Mouse (Mus musculus): ENCODE results near the gene Hoxc8.

Hoxc8 gene

DNA sequence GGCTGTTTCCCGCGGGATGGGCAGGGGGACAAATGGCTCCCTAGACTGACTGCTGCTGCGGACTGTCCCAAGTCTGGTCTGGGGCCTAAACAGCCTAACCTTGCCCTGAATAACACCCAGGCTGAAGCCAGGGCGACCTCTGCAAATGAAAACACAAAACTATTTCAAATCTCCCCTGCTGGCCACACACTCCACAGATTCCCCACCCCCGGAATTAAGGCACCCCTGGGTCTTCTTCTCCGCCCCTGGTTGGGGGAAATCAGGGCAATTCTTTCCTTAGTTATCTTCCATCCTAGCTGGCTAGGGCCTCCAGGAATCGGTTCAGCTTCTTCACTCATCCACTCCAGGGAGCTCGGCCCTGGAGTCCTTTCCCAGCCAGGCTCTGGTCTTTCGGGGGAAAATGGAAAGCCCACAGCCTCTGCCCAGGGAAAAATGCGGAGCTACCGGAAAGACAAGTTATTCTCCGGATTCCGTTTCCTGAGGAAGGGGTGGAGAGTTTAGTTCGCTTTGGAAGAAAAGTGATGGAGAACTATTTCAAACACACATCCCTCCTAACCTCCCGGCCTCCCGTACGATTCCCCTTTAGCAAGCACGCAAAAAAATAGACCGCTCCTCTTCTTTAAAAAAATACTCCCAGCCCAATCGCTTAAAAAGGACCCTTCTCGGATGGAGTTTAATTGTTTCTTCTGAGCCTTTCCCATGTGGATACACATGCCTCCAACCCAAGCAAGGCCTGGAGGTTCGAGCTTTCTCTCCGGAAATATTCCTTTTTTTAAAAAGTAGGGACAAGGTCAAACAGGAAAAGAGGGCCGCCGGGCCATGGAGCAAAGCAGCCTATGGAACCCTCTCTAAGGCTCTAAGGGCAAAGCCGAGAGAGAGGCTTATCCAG is 25.2 kb upstream of the Hoxc8 start:
- DNase-seq (ENCODE audit: low spot score in 2 of 2), result no peak

- DNase-seq (ENCODE audit: low spot score in 2 of 2), result peak in 1 of 2 experiments; percentile 23
Measured at GRCm38 (mm10) chr15:102965892-102966775, 24.3 kb upstream of the Hoxc8 start.

DNA sequence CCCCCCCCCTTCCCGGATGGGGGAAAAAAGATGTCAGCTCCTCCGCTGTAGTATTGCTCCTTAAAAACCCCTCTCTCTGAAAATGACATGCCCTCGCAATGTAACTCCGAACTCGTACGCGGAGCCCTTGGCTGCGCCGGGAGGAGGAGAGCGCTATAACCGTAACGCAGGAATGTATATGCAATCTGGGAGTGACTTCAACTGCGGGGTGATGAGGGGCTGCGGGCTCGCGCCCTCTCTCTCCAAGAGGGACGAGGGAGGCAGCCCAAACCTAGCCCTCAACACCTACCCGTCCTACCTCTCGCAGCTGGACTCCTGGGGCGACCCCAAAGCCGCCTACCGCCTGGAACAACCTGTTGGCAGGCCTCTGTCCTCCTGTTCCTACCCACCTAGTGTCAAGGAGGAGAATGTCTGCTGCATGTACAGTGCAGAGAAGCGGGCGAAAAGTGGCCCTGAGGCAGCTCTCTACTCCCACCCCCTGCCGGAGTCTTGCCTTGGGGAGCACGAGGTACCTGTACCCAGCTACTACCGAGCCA is 23.6 kb upstream of the Hoxc8 start, which contains the start of gene Hoxc10:
Gene Hoxc10 (plus strand): TSS at position 21 of the 536 bp plus-strand sequence.
- DNase-seq (ENCODE audit: low spot score in 2 of 2), result no peak

GRCm38 (mm10) chr15:102967312-102967510 is 23.2 kb upstream of the Hoxc8 start, which contains the start of gene Hoxc5:
Hoxc5 (plus strand) TSS chr15:102967443.
- no peak for DNase-seq (ENCODE audit: low spot score in 2 of 2)

DNA sequence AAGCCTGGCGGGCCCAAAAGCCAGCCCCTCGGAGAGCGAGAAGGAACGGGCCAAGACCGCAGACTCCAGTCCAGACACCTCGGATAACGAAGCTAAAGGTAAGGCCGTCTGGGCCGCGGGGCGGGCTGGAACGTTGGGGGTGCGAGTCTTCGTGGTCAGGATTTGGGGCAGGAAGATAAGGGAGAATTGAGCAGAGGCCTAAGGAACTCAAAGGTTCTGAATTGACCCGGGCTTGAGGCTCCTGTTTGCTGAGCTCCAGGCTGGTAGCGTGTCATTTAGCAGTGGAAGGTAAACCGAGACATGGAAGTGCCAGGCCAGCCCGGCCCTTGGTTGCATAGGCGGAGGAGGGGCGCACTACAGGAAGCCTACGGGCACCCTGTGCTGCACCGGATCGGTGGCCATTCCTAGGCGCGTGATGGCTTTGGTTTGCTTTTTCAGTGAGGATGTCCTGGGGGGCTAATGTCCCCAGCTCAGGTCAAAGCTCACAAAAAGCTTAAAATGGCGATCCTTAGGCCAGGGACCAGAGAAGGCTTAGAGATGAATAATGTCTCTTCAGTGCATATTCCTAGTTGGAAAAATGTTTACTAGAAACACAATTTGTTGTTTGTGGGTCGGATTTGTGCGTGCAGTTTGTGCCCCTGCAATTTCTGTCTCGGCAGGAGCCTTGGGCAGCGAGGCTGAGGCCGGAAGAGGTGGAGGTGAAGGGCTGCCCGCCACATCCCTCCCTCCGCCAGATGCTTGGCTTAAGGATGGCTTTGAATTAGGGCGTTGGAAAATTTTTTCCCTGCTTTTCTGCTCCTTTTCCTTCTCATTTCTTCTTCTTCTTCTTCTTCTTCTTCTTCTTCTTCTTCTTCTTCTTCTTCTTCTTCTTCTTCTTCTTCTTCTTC is 22.7 kb upstream of the Hoxc8 start:
- DNase-seq (ENCODE audit: low spot score in 2 of 2), result no peak

DNA sequence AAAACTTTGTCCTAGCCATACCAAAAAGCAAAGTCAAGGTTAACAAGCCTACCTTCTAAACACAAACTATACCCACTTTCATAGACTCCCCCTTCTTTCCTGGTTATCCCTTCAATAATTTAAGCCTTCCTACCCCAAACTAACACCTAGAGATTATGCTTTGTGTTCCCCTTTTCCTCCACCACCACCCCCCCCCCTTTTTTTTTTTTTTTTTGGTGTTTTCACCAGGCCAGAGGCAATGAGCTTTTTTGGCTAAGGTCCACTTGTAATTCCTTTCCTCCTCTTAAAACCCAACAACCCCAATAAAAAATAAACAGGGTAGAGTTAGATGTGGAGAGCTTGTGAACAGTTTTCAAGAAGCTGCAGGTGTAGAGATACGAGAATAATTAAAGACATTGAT is 21.1 kb upstream of the Hoxc8 start:
- DNase-seq (ENCODE audit: low spot score in 2 of 2), result no peak

DNA sequence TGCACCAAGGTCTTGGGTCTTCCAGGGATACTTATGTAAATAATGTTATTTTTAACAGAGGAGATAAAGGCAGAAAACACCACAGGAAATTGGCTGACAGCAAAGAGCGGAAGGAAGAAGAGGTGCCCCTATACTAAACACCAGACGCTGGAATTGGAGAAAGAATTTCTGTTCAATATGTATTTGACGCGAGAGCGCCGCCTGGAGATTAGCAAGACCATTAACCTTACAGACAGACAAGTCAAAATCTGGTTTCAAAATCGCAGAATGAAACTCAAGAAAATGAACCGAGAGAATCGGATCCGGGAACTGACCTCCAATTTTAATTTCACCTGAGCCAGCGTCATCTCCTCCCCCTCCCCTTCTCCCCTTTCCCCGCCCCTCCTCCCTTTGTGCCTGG is 19.7 kb upstream of the Hoxc8 start:
- no peak for DNase-seq (ENCODE audit: low spot score in 2 of 2)

- DNase-seq (ENCODE audit: low spot score in 2 of 2), result no peak
Measured at GRCm38 (mm10) chr15:102972254-102972653, 18.2 kb upstream of the Hoxc8 start.

- no peak for DNase-seq (ENCODE audit: low spot score in 2 of 2)
Measured at GRCm38 (mm10) chr15:102972753-102973152, 17.7 kb upstream of the Hoxc8 start.

DNA sequence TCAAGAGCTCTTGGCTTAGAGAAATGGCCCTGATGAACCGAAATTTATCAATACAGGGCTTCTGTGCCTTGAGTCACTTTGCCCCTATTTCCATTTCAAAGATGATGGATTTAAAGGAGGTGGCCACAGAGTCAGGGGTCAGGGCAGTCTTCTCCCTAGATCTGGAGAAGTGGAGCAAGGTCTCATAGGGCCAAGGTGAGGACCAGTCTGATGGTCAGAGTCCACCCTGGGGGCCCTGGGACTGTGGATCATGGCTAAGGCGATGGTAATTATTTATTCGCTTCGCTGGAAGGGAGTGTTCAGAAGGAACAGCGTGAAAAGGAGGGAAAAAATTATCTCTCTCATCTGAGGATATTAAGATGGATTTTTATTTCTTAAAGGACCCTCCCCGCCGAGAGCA is 15.4 kb upstream of the Hoxc8 start:
- DNase-seq (ENCODE audit: low spot score in 2 of 2), result no peak

DNA sequence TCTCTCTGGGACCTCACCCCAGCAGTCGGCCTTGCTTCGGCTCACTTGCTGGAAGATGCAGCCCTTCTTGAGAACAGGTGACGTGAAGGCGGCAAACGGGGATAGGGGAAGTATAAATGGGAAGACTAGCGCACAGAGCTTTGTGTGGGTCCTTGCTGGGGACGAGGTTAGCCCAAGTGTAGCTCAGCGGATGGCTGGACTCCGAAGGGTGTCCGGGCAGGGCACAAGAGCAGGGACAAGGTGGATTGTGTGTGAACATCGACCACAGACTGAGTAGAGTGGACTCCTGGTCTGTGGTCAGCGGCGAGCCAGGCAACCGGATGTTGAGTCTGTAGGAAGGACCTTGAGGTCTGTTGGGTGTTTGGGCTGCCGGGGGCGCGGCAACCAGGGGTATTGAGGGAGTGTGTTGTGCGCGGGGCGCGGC is 14.7 kb upstream of the Hoxc8 start:
- no peak for DNase-seq (ENCODE audit: low spot score in 2 of 2)

DNA sequence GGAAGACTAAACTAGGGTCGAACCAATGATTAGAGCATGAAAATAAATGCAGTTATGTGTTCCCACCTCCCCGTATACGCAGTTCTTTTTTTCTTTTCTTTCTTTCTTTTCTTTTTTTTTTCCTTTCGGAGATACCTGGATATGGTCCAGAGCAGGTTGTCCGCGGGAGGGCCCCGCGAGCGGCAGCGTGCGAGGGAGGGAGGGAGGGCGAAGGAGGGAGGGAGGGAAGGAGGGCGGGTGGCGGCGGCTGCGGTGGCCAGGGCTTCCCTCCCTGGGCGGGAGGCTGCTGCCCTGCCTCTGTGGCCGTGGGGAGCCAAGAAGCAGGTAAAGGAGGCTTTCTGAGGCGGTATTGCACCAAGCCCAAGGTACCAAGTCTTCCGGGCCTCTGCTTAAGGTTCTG is 14.2 kb upstream of the Hoxc8 start, which contains the start of gene Hoxc9:
Gene Hoxc9 (plus strand): TSS at position 269 of the 400 bp plus-strand sequence.
- DNase-seq (ENCODE audit: low spot score in 2 of 2), result no peak

DNA sequence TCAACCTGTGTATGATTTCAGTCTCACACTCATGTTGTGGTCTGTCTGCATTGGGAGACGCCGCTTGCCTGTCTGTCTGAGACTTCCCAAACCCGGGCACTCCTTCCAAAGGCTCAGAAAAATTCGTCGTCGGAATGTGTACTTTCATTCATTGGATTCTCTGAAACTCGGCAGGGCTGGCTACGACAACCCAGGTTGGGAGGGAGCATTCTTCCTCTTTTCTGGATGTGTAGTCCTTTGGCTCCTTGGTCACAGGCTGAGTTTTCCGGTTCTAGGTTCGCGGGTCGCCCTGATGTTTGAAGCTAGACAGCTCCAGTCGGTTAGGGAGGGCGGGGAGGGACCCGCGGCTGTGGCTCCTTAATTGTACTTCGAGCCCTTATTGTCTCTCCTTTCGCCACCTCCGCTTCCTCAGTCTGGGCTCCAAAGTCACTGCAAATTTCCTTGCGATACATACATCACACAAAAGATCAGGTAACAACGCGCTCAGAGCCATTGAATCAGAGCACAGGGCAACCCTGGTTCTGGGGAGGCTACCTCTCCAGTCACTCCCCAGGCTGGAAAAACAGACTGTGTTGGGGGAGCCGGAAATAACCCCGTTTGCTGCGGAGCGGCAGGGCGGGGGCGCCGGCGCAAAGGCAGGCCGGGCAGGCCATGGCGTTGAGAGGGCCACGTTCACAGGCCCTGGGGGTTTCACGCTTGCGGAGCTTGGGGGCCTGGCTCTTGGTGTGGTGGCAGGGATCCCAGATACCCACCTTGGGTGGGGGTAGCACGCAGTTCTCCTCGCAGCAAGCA is 13.6 kb upstream of the Hoxc8 start:
- DNase-seq (ENCODE audit: low spot score in 2 of 2), result no peak

GRCm38 (mm10) chr15:102977423-102977974 is 12.9 kb upstream of the Hoxc8 start:
- DNase-seq (ENCODE audit: low spot score in 2 of 2), result no peak

DNA sequence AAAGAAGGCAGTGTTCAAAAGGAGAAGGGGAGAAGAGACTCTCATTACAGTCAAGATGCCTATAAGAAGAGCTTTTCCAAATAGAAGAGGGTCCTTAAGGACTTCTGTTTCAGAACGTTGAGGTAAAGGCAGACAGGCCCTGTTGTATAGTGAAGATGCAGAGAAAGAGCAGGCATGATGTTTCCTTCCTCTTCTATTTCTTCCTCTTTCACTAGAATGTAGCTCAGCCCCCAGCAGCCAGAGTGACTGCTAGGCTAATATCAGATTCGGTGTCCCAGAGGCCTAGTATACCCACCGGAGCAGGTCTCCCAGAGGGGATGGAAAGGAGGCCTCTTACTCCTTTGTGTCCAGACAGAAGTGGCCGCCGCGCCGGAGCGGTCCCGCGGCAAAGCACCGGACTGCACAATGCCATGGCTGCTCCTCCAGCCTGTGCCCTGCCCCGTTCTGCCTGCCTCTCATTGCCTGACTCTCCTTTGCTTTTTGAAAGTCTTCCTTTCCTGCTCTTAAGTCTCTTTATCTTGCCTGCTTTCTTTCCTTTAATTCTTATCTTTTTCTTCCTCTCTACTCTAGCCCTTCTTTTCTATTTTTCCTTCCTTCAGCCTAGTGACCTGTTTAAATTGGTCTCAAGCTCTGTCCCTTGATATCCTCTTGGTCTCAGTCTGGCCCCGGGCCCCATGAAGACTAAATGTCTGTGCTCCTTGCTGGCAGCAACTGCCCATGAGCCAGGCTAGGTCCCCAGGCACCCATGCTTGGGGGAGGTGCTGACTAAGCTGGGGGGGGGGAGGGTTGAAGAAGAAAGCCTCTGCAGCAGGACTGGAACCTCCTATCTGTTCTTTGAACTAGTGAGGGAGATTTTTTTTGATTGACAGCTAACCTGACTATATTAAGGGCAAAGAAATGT is 11.5 kb upstream of the Hoxc8 start:
- DNase-seq (ENCODE audit: low spot score in 2 of 2), result no peak

GRCm38 (mm10) chr15:102979936-102980335 is 10.5 kb upstream of the Hoxc8 start:
- DNase-seq (ENCODE audit: low spot score in 2 of 2), result no peak

DNA sequence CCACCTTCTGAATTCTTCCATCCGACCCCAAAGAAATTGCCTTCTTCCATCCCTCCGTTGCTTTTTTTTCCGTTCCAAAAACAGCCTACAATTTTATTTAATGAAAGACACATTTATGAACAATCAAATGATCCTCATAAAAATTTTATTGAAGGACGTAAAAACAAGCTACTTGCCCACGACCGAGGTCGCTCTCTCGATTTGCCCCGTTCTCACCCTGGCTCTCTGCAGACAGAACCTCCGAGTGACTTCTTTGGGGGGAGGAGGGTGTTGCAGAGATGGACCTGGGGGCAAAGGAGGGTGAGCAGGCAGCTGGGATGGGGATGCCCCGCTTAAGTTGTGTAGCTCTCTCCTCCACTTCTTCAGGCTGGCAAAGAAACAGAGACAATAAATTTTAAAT is 10.1 kb upstream of the Hoxc8 start:
- DNase-seq (ENCODE audit: low spot score in 2 of 2), result no peak

- DNase-seq (ENCODE audit: low spot score in 2 of 2), result no peak
Measured at GRCm38 (mm10) chr15:102980912-102981311, 9.5 kb upstream of the Hoxc8 start.

Data from heart, adult 9 months (tissue).